Mouse (Mus musculus) v-Abl transformed pro-B cells (cell line): ENCODE results near the gene Spef1.

Source experiments
- in situ Hi-C, 2 experiments: fragments of 400-800 bp; cut with MboI; formaldehyde crosslinking; loops; one replicate each; pipeline ENCODE4 v1.15.1; 2025; ENCODE audit not compliant: unreplicated experiment in 2 of 2

Gene Spef1

GRCm38 (mm10) chr2:131176491-131176890, 10.6 kb downstream of the Spef1 start:
- in situ Hi-C loops = loop anchor here (5.0 kb wide), 2 partner anchors 36 to 76 kb away; no protein-coding TSS in a partner anchor

- in situ Hi-C loops = loop anchor here (5.0 kb wide), 2 partner anchors 36 to 76 kb away; no protein-coding TSS in a partner anchor
Measured at GRCm38 (mm10) chr2:131175945-131176309, 11.2 kb downstream of the Spef1 start.

- in situ Hi-C loops = loop anchor here (5.0 kb wide), 2 partner anchors 37 to 77 kb away; no protein-coding TSS in a partner anchor
Measured at GRCm38 (mm10) chr2:131175286-131175944, 11.7 kb downstream of the Spef1 start.

- in situ Hi-C loops = loop anchor here (5.0 kb wide), 2 partner anchors 38 to 78 kb away; no protein-coding TSS in a partner anchor
Measured at GRCm38 (mm10) chr2:131174700-131175099, 12.4 kb downstream of the Spef1 start.

GRCm38 (mm10) chr2:131172322-131172721, 14.8 kb downstream of the Spef1 start:
- in situ Hi-C loops = no loop called here

GRCm38 (mm10) chr2:131171401-131172104, 15.5 kb downstream of the Spef1 start:
- in situ Hi-C loops = no loop called here

GRCm38 (mm10) chr2:131170936-131171335, 16.1 kb downstream of the Spef1 start:
- in situ Hi-C loops = no loop called here

- in situ Hi-C loops = no loop called here
Measured at GRCm38 (mm10) chr2:131168914-131169313, 18.2 kb downstream of the Spef1 start.

- in situ Hi-C loops = no loop called here
Measured at GRCm38 (mm10) chr2:131167984-131168383, 19.1 kb downstream of the Spef1 start.

- in situ Hi-C loops = no loop called here
Measured at GRCm38 (mm10) chr2:131166172-131166571, 20.9 kb downstream of the Spef1 start.

- in situ Hi-C loops = no loop called here
Measured at GRCm38 (mm10) chr2:131163924-131164323, 23.2 kb downstream of the Spef1 start.

- in situ Hi-C loops = no loop called here
Measured at GRCm38 (mm10) chr2:131160671-131161111, 26.4 kb downstream of the Spef1 start.

GRCm38 (mm10) chr2:131159938-131160581, 27.0 kb downstream of the Spef1 start, which contains the start of gene 1700037H04Rik:
TSS of gene 1700037H04Rik (minus strand) at chr2:131160081.
- in situ Hi-C loops = no loop called here

GRCm38 (mm10) chr2:131159491-131159910, 27.6 kb downstream of the Spef1 start:
- in situ Hi-C loops = no loop called here

GRCm38 (mm10) chr2:131156987-131157386, 30.1 kb downstream of the Spef1 start:
- in situ Hi-C loops = no loop called here

- in situ Hi-C loops = no loop called here
Measured at GRCm38 (mm10) chr2:131154036-131154435, 33.0 kb downstream of the Spef1 start.

- in situ Hi-C loops = no loop called here
Measured at GRCm38 (mm10) chr2:131152166-131152730, 34.8 kb downstream of the Spef1 start.

GRCm38 (mm10) chr2:131149254-131149578, 37.9 kb downstream of the Spef1 start:
- in situ Hi-C loops = loop anchor here in 1 of 2 experiments (5.0 kb wide), 1 partner anchor 57 kb away; no protein-coding TSS in a partner anchor

- in situ Hi-C loops = loop anchor here in 1 of 2 experiments (5.0 kb wide), 1 partner anchor 56 kb away; no protein-coding TSS in a partner anchor
Measured at GRCm38 (mm10) chr2:131148353-131149253, 38.5 kb downstream of the Spef1 start.

- in situ Hi-C loops = loop anchor here in 1 of 2 experiments (5.0 kb wide), 1 partner anchor 55 kb away; no protein-coding TSS in a partner anchor
Measured at GRCm38 (mm10) chr2:131147043-131147365, 40.1 kb downstream of the Spef1 start.
